Mouse (Mus musculus) hindbrain, embryonic 16.5 days (tissue): ENCODE data around the gene Ppp6r3. TPM values are rescaled to one million over a fixed set of nuclear protein-coding genes. Genes with fewer than 3 reads are reported as not detected.
"Not testable (repeated sequence)": the region's sequence is repeated elsewhere in the genome, so short reads cannot be mapped to it uniquely, and the experiment has no call there.

Experiments used
- ATAC-seq: fragments of 200-750 bp; cut with Nextera tagmentation; 2 replicates; pipeline ENCODE4 v1.8.0; 2017; ENCODE audit warnings: moderate TSS enrichment, moderate library complexity
- H3K27ac ChIP-seq: fragments of 300-500 bp; sonication (generic); 2 replicates; pipeline ENCODE4 v1.5.1; 2014; ENCODE audit warnings: low read depth, mild to moderate bottlenecking, control low read depth, low read length, moderate library complexity
- H3K27me3 ChIP-seq: fragments of 300-500 bp; sonication (generic); replicated peaks from 2 replicates; pipeline ENCODE4 v1.6.1; 2014; ENCODE audit warnings: low read length; ENCODE audit not compliant: control insufficient read depth, insufficient read depth
- H3K36me3 ChIP-seq: fragments of 300-500 bp; sonication (generic); 2 replicates; pipeline ENCODE4 v1.6.1; 2014; ENCODE audit warnings: mild to moderate bottlenecking, low read length, moderate library complexity, mixed read lengths; ENCODE audit not compliant: control insufficient read depth, insufficient read depth
- H3K4me1 ChIP-seq: fragments of 300-500 bp; sonication (generic); 2 replicates; pipeline ENCODE4 v1.6.1; 2014; ENCODE audit warnings: low read depth, low read length; ENCODE audit not compliant: control insufficient read depth, insufficient read depth
- H3K4me2 ChIP-seq: fragments of 300-500 bp; sonication (generic); 2 replicates; pipeline ENCODE4 v1.6.1; 2014; ENCODE audit warnings: mild to moderate bottlenecking, low read length, control low read depth, moderate library complexity
- H3K4me3 ChIP-seq: fragments of 300-500 bp; sonication (generic); 2 replicates; pipeline ENCODE4 v1.5.1; 2014; ENCODE audit warnings: mild to moderate bottlenecking, low read length, control low read depth, moderate library complexity
- H3K9ac ChIP-seq: fragments of 300-500 bp; sonication (generic); 2 replicates; pipeline ENCODE4 v1.6.1; 2014; ENCODE audit warnings: low read depth, mild to moderate bottlenecking, control low read depth, low read length, moderate library complexity
- H3K9me3 ChIP-seq: fragments of 300-500 bp; sonication (generic); 2 replicates; pipeline ENCODE4 v1.6.1; 2014; ENCODE audit warnings: mild to moderate bottlenecking, low read length, moderate library complexity; ENCODE audit not compliant: control insufficient read depth
- WGBS: fragments of 180-500 bp; shearing (Covaris S2); extraction: QIAGEN DNeasy Blood & Tissue Kit; methylation state at CpG from one replicate; pipeline ENCODE4 v1.1.7; 2014; 5-methylcytosine and 5-hydroxymethylcytosine counted together
- polyA plus RNA-seq: library from polyadenylated mRNA; unstranded; fragments of >200 nt; fragmentation: Nextera tagmentation; extraction: Ambion mirVana; gene quantifications from 2 replicates; pipeline ENCODE4 v1.2.1, GENCODE M21; 2015

Gene Ppp6r3
- polyA plus RNA-seq, 1 experiment from 2014 or later, result 49.7 TPM

DNA sequence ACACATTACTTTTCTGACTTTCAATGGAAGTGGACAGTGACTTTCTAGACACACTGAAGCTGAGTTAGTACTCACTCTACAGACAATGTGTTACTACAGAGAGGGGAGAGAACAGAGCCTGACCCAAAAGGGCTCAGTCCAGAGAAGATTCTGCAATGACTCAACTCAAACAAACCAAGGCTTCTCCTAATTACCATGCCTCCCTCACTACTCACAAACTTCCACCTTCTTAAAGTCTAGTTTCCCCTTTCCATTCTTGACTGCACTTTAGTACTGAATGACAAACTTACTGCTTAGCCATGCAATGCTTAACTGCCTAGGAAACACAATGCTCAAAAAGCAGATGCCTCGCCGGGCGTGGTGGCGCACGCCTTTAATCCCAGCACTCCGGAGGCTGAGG, 37.9 kb downstream of the Ppp6r3 start:
- Histone ChIP-seq H3K9me3 (no peaks in the 10 kb centered on the region), H3K27me3 (no peaks in the 10 kb centered on the region), H3K27ac (no peak overlapping the region), H3K4me1 (no peaks in the 10 kb centered on the region), H3K4me3 (no peak overlapping the region), H3K9ac (no peak overlapping the region), H3K36me3 (0 out of 2 replicates have a peak, but pooled peaks cover 2% of the 10 kb centered on the region), H3K4me2 (no peak overlapping the region)
- WGBS, result 93% methylated on average over 6 of the region's 6 CpGs
- ATAC-seq, result no peak

DNA sequence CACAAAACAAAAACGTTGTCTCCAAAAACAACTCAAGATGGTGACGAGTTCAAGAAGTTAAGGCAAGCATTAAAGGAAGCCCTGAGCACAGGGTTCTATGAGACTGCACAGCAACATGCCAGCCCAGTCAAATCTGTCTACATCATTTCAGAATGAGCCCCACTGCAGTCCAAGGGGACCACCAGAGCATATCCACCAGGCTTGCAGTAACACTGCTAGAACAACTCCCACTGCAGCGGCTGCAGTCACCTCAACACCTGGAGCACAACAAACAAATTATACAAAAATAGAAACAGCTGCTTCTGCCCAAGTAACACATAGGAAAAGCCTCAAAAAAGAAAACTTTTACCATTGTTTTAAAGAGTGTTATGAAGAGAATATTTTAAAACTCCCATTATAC, 40.6 kb downstream of the Ppp6r3 start:
- WGBS, result 86% methylated on average over 3 of the region's 3 CpGs
- no peaks in the 10 kb centered on the region for H3K9me3 ChIP-seq
- no peaks in the 10 kb centered on the region for H3K27me3 ChIP-seq
- H3K4me2 ChIP-seq, result no peak overlapping the region
- 0 out of 2 replicates have a peak, but pooled peaks cover 2% of the 10 kb centered on the region for H3K36me3 ChIP-seq
- no peaks in the 10 kb centered on the region for H3K4me1 ChIP-seq
- ATAC-seq, result no peak
- H3K9ac ChIP-seq, result no peak overlapping the region
- no peak overlapping the region for H3K27ac ChIP-seq
- no peak overlapping the region for H3K4me3 ChIP-seq

DNA sequence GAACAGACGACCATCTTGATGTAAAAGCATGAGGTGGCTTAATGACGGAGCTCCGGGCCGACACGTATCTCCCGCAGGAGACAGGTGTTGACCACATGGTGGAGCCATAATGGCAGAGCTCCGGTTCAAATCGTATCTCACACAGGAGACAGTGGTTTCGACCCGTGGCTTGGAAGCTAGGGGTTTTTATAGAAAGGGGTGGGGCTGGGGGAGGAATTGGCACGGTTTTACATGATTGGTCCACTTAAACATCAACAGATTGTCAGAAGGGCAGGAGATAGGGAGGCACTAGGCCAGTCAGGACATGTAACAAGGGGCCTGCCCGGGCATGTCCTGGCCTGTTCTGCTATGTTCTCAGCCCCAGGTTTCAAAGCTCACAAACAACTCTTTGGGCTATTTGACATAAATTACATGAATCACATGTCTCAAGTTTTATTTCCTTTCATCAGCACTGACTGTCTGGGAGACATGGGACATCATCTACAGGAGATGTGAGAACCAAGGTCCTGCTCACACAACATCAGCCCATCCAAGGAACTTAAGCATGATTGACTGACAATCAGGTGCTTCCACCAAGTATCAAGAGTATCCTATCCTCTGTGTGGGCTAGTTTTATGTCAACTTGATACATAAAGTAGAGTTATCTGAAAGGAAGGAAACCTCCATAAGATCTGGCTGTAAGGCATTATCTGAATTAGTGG, 42.1 kb downstream of the Ppp6r3 start:
- not testable (repeated sequence) for H3K27ac ChIP-seq, H3K9me3 ChIP-seq, H3K36me3 ChIP-seq, H3K4me1 ChIP-seq, H3K27me3 ChIP-seq, H3K9ac ChIP-seq, H3K4me2 ChIP-seq, ATAC-seq, H3K4me3 ChIP-seq
- WGBS, result 93% methylated on average over 12 of the region's 12 CpGs

DNA sequence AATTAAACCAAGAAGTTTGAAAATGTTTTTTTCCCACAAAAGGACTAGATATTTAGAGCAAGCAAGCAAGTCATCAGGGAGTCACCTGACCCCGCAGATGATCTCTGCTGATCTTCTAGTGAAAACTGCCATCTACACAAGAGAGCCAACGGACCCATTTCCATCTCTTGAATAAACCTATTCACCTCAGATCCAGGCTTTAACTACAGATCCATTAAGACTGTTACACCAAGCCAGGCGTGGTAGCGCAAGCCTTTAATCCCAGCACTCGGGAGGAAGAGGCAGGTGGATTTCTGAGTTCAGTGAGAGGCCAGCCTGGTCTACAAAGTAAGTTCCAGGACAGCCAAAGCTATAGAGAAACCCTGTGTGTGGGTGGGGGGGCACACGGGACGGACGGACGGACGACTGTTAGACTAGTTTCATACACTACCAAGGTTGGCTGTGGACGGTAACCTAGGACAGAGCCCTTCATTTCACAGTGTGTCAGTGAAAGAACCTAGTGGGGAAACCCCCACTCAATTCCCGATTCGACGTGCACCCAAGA, 42.8 kb downstream of the Ppp6r3 start:
- WGBS, result 96% methylated on average over 14 of the region's 14 CpGs
- Histone ChIP-seq H3K9me3 (no peaks in the 10 kb centered on the region), H3K27me3 (no peaks in the 10 kb centered on the region), H3K4me1 (no peaks in the 10 kb centered on the region), H3K4me3 (no peak overlapping the region), H3K27ac (no peak overlapping the region), H3K4me2 (no peak overlapping the region), H3K9ac (no peak overlapping the region), H3K36me3 (no peaks in the 10 kb centered on the region)
- ATAC-seq, result no peak

DNA sequence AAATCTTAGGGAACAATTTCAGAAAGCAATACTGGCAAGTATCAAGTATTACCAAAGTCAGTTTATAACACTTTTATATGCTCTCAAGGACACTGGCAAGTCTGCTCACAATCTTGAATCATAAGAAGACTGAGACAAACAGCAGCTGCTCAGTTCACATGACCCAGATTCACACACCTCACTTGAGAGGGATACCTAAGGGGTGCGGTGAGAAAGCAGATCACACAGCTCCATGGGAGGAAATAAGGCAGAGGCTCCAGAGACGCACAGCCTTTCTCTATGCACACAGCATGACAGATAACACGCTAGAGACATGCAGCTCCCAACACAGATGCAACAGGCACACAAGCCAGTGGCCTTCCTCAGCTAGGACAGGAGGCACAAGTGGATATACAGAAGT, 45.8 kb downstream of the Ppp6r3 start:
- Histone ChIP-seq H3K27ac (no peak overlapping the region), H3K4me2 (no peak overlapping the region), H3K4me1 (no peaks in the 10 kb centered on the region), H3K27me3 (no peaks in the 10 kb centered on the region), H3K9me3 (no peaks in the 10 kb centered on the region), H3K36me3 (no peaks in the 10 kb centered on the region; the same call in 1 of the 2 replicates), H3K9ac (no peak overlapping the region), H3K4me3 (no peak overlapping the region)
- 85% methylated on average over 3 of the region's 3 CpGs for WGBS
- ATAC-seq, result no peak

DNA sequence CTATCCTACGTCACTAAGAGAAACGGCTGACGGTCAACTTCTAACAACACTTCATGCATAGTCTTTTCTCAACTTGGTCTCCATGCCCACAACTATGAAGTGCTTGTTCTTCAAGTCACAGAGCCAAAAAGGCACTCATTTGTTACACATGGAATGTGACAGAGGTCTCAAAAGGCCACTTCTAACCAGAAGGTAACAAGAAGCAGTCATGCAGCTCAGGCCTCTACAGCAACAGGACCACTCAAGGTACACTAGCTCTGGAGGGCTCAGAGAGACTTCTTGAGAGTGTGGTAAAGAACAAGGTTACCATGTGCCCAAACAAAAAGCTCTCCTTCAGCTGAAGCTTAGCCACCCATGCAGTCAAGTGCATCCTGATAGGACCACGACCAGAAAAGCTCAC, 46.9 kb downstream of the Ppp6r3 start:
- no peak overlapping the region for H3K9ac ChIP-seq
- H3K4me3 ChIP-seq, result no peak overlapping the region
- no peaks in the 10 kb centered on the region; the same call in 1 of the 2 replicates for H3K36me3 ChIP-seq
- no peaks in the 10 kb centered on the region for H3K4me1 ChIP-seq
- 84% methylated on average over 4 of the region's 4 CpGs for WGBS
- H3K9me3 ChIP-seq, result no peaks in the 10 kb centered on the region
- no peak overlapping the region for H3K27ac ChIP-seq
- no peaks in the 10 kb centered on the region for H3K27me3 ChIP-seq
- no peak for ATAC-seq
- H3K4me2 ChIP-seq, result no peak overlapping the region

DNA sequence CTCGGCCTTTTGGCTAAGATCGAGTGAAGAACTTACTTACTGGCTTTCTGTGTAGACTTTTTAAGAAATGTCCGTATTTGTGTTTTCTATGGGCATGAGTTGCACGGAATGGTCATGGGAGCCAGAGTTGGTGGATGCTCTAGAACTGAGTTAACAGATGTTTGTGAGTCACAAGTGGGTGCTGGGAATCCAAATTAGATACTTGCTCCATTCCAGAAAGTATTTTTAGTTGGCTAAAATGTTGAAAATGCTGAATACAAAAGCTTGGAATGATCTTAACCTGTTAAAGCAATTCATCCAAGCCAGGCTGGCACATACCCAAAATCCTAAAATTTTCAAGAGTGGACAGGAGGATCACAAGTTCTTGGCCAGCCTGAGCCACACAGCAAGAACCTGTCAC, 48.0 kb downstream of the Ppp6r3 start:
- Histone ChIP-seq H3K9me3 (no peaks in the 10 kb centered on the region), H3K9ac (no peak overlapping the region), H3K4me1 (no peaks in the 10 kb centered on the region), H3K27me3 (no peaks in the 10 kb centered on the region), H3K36me3 (no peaks in the 10 kb centered on the region; the same call in 1 of the 2 replicates), H3K27ac (no peak overlapping the region), H3K4me3 (no peak overlapping the region), H3K4me2 (no peak overlapping the region)
- 99% methylated on average over 4 of the region's 4 CpGs for WGBS
- no peak for ATAC-seq

DNA sequence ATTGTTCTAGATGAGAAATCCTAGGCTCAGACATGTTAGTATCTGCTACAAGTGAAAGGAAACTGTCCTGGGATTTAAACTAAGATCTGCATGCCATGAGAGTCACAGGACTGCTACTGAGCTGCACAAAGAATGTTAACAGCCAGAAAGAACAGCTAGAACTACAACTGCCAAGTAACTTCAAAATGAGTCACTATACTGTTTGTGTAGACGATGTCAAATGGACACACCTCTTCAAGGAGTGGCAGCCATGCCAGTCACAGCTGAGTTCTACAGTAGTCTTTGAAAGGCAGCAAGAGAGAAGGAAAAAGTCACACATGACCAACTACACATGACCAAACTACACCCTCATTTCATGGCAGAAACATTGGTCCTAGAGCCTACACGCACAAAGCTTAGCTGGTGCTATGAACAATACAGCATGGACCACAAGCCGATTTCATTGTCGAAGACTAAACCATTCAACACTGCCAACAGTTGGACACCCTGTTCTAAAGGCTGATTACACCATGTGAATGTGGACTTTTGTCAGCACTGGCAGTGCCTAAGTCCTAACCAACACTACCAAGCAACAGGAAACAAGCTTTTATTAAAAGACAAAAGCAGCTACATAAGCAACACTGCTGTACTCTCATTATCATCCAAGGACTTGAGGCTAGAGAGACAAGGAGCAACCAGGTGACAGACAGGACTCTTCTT, 55.9 kb downstream of the Ppp6r3 start:
- WGBS, result 80% methylated on average over 4 of the region's 4 CpGs
- ATAC-seq, result no peak

DNA sequence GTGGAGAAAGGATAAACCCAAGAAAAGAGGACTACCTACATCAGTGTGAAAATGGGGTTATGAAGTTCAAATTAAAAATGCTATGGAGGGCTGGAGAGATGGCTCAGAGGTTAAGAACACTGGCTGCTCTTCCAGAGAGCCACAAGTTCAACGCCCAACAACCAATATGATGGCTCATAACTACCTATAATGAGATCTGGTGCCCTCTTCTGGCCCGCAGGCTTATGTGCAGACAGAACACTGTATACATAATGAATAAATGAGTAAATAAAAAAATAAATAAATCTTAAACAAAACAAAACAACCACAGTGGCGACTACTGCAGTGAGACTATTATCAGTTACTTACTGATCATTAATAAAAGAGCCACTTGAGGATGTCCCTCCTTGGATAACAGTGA, 78.3 kb downstream of the Ppp6r3 start:
- no peak overlapping the region for H3K9ac ChIP-seq
- peaks cover 30% of the 10 kb centered on the region for H3K36me3 ChIP-seq
- no peaks in the 10 kb centered on the region for H3K4me1 ChIP-seq
- H3K27me3 ChIP-seq, result no peaks in the 10 kb centered on the region
- no peak overlapping the region for H3K27ac ChIP-seq
- H3K4me3 ChIP-seq, result no peak overlapping the region
- no peak overlapping the region for H3K4me2 ChIP-seq
- ATAC-seq, result no peak
- H3K9me3 ChIP-seq, result no peaks in the 10 kb centered on the region
- 94% methylated on average over 3 of the region's 3 CpGs for WGBS

More for the DNA sequence above, 55.9 kb downstream of the Ppp6r3 start:
- Histone ChIP-seq H3K4me1 (no peaks in the 10 kb centered on the region), H3K27me3 (no peaks in the 10 kb centered on the region), H3K4me2 (no peak overlapping the region), H3K4me3 (no peak overlapping the region), H3K36me3 (peaks cover 4% of the 10 kb centered on the region), H3K9me3 (no peaks in the 10 kb centered on the region), H3K9ac (no peak overlapping the region), H3K27ac (no peak overlapping the region)
